Mouse (Mus musculus): ENCODE results near the gene Metap1.
"Not testable (repeated sequence)": the region's sequence is repeated elsewhere in the genome, so short reads cannot be mapped to it uniquely, and the experiment has no call there.

Metap1 gene

GRCm38 (mm10) chr3:138499854-138500740 is 10.8 kb upstream of the Metap1 start:
- DNase-seq (ENCODE audit: low spot score) = no peak

DNA sequence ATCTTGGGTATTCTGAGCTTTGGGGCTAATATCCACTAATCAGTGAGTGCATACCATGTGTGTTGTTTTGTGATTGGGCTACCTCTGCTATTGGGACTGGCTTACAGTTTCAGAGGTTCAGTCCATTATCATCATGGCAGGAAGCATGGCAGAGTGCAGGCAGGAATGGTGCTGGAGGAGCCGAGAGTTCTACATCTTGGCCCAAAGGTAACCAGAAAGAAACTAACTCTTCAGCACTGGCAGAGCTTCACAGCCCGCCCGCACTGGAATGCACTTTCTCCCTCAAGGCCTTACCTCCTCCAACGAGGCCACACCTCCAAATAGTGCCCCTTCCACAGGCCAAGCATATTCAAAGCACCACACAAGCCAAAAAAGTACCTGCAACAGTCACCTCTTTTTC is 9.4 kb upstream of the Metap1 start:
- no peak for DNase-seq (ENCODE audit: low spot score)

DNA sequence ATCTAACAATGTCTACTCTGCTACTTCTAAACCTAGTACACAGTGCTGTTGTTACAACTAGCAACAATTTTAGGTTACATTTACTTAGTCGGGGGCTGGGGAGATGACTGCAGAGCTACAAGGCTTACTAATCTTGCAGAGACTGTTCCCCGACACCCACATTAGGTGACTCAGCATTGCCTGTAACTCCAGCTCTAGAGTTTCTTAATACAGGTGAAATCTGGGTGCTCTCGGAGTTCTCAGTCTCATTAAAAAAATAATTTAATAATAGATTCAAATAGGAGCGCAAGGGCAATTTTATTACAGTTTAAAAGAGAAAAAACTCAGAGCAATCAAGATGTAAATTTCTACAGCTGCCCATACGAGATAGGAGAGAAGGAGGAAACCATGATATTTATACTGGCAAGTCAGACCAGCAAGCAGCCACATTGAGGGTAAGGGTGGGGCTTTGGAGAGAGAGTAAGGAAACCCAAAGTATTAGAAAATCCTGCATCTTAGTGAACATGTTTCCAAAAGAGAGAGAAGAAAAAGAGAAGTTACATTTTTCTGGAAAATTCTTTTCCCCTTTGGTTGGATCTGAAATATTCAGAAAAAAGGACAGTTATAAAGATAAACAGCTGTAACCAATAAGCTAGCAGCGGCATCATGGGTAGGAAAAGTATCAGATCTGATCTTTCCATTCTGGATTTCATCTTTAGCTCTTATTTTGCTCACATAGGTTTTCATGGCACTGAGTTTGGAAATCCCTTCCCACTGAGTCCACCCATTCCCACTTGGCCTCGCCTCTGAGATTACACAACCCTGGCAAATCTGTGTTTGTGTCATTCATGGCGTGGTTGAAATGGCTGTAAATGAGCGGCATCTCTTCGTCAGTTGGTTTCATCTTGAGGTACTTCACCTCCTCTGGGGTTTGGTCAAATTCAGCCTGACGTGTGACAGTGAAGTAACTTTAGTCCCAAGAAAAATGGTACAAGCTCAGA is 6.1 kb upstream of the Metap1 start:
- DNase-seq (ENCODE audit: low spot score) = no peak

DNA sequence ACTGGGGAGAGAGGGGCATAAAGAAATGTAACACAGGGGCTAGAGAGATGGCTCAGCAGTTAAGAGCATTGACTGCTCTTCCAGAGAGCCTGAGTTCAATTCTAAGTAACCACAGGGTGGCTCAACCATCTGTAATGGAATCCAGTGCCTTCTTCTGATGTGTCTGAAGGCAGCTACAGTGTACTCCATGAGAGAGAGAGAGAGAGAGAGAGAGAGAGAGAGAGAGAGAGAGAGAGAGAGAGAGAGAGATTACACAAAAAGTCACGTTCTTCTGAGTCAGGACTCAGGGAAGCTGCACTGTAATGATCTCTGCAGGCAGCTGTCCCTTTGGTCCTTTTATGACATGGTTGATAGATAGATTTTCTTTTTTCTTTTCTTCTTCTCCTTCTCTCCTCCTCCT is 5.2 kb upstream of the Metap1 start:
- no peak for DNase-seq (ENCODE audit: low spot score)

GRCm38 (mm10) chr3:138493668-138494067 is 4.4 kb upstream of the Metap1 start:
- no peak for DNase-seq (ENCODE audit: low spot score)

DNA sequence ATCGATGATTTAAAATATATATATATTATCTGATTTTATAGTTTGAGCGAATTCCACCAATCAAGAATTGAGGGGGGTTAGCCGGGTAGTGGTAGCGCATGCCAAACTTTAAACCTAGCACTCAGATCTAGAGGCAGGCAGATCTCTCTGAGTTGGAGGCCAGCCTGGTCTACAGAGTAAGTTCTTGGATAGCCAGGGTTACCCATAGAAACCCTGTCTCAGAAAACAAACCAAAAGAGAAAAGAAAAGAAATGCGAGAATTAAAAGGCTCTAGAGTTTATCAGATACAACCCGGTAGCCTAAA is 671 bp upstream of the Metap1 start:
- DNase-seq (ENCODE audit: low spot score) = no peak

GRCm38 (mm10) chr3:138488584-138489326 is 560 bp downstream of the Metap1 start:
- no peak for DNase-seq (ENCODE audit: low spot score)

GRCm38 (mm10) chr3:138483240-138483639 is 6.1 kb downstream of the Metap1 start:
- DNase-seq (ENCODE audit: low spot score) = no peak

GRCm38 (mm10) chr3:138481526-138482284 is 7.6 kb downstream of the Metap1 start:
- DNase-seq (ENCODE audit: low spot score) = no peak

DNA sequence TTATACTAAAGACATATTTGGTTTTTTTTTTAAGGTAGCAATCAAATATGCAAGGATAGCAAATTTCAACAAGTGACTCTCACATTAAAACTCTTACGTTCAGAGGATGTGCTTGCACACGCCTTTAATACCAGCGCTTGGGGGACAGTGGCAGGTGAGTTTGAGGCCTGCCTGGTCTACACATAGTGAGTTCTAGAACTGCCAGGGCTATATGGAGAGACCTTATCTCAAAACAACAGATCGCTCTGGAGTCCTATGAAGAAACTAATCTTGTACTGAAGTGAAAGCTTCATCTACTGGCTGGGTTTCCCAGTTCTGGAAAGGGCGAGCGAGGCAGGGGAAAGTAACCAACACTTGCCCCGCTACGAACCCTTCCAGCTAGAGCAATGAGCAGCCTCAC is 9.8 kb downstream of the Metap1 start:
- no peak for DNase-seq (ENCODE audit: low spot score)

DNA sequence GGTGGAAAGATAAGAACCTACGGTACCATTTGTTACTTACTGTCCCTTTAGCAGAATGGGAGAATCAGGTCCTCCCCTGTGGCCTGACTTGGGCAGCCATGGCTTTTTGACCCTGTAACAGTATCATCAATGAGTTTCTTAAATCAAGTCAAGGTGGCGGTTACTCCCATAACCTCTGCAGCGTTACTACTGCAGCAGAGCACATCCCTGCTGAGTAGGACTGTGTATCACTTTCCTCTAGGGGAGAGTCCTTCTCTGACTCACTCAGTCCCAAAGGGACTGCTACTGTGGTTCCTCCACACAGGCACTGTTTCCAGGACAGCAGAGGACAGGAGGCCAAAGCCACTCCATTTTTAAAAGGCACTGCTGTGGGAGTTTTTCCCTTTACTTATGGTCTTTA is 18.2 kb downstream of the Metap1 start:
- no peak for DNase-seq (ENCODE audit: low spot score)

DNA sequence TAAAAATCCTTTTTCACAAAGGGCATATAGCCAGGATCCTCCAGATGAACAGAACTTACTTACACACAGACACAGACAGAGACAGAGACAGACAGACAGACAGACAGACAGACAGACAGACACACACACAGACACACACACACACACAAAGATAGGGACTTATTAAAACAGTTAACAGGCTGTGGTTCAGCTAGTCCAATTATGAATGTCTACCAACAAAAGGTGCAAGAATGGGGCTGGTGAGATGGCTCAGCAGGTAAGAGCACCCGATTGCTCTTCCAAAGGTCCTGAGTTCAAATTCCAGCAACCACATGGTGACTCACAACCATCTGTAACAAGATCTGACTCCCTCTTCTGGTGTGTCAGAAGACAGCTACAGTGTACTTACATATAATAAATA is 22.7 kb downstream of the Metap1 start:
- not testable (repeated sequence) for DNase-seq (ENCODE audit: low spot score)

GRCm38 (mm10) chr3:138464573-138465147 is 24.7 kb downstream of the Metap1 start:
- DNase-seq (ENCODE audit: low spot score) = no peak

DNA sequence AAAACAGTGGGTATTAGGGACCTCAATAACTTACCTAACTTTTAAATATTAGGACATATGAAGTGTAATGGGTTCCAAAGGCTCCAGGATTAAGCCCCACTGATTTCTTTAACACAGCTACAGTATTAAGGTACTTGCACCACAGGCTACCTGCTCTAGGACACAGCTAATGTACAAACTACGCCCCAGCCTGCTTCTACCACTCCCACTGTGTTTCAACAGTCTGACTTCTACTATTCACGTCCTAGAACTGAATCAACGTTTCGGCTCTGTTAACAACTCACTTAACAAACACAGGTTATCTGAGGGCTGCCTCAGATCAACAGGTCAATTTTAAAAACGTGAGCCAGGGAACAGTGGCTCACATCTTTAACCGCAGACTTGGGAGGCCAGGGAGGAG is 25.5 kb downstream of the Metap1 start:
- no peak for DNase-seq (ENCODE audit: low spot score)

GRCm38 (mm10) chr3:138463137-138463536 is 26.2 kb downstream of the Metap1 start:
- no peak for DNase-seq (ENCODE audit: low spot score)

GRCm38 (mm10) chr3:138461832-138462231 is 27.5 kb downstream of the Metap1 start:
- DNase-seq (ENCODE audit: low spot score) = no peak

- no peak for DNase-seq (ENCODE audit: low spot score)
These were observed 29.1 kb downstream of the Metap1 start for GRCm38 (mm10) chr3:138460260-138460659.

DNA sequence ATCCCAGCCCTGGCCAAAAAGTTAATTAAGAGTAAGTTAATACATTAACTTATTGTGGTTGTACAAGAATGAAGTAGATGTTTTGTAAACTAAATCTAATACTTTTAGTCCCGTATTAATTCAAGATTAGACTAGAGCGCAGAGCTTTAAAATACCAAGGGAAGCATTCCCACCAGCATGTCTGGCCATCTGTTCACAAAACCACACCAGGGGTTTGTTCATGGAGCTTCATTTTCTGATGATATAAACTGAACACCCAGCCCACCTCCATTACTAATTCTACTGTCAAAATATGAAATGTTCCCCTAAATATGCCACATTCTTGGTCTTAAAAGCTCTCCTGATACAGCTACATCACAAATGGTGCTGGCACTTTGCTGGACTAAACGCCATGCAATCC is 30.9 kb downstream of the Metap1 start:
- no peak for DNase-seq (ENCODE audit: low spot score)

DNA sequence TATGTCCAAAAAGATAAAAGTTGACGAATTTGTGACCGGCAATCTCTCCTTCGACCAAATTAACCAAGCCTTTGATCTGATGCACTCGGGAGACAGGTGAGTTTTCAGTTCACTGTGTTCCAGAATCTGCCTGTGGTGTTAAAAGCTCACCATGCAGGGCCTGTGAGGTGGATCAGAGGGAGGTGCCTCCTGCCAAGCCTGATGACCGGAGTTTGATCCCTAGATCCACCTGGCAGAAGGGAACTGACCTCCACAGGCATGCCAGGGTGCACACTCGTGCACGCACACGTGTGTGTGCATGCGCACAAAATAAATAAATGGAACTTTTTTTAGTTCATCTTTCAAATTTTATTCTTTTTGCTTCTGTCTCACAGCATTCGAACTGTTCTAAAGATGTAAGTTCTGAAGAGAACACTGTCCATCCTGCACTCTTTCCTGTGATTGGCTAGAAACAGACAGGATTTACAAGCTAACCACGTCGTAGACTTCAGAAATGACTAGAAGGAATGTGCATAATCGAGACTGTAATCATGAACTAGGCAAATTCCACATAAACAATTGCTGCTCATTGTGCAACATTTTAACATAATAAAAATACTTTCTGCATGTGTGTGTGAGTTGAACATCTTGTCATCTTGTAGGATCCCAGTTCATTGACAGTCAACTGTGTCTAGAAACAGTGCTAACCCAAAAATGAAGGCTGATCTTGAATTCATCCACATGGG is 34.4 kb downstream of the Metap1 start:
- no peak for DNase-seq (ENCODE audit: low spot score)

DNA sequence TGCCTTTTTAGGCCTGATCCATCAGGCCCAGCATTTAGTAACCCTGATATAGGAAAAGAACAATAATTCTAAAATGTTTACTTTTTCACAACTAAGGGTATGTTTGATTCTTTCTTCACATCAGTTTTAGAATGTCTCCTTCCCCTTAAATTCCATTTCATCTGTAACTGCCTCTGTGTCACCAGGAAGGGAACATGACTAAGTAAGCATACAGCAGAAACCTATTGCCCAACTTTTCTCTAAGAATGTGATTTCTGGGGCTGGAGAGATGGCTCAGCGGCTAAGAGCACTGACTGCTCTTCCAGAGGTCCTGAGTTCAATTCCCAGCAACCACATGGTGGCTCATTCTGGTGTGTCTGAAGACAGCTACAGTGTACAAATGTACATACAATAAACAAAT is 35.1 kb downstream of the Metap1 start:
- DNase-seq (ENCODE audit: low spot score) = no peak

- no peak for DNase-seq (ENCODE audit: low spot score)
These were observed 37.1 kb downstream of the Metap1 start for GRCm38 (mm10) chr3:138452169-138452568.

Measured in lung, postnatal 25 days (tissue).